Mouse (Mus musculus) liver, postnatal 0 days (tissue): Measurements from ENCODE around the gene Acss2. TPM values are rescaled to one million over a fixed set of nuclear protein-coding genes. Genes with fewer than 3 reads are reported as not detected.
A peak's percentile ranks its signal among the peaks of the same experiment; 100 is the strongest.
"Not testable (repeated sequence)": the region's sequence is repeated elsewhere in the genome, so short reads cannot be mapped to it uniquely, and the experiment has no call there.

ENCODE experiments used
- ATAC-seq: fragments of 200-750 bp; cut with Nextera tagmentation; 2 replicates; pipeline ENCODE4 v1.8.0; 2017; ENCODE audit warnings: mild to moderate bottlenecking, moderate library complexity
- DNase-seq: peaks from one replicate; pipeline ENCODE4 v3.0.0-alpha.2; 2016
- H3K27ac ChIP-seq: fragments of 300-500 bp; sonication (generic); 2 replicates; pipeline ENCODE4 v1.5.1; 2014; ENCODE audit warnings: antibody characterized with exemption, moderate library complexity, mild to moderate bottlenecking, low read depth
- H3K27me3 ChIP-seq: fragments of 300-500 bp; sonication (generic); 2 replicates; pipeline ENCODE4 v1.6.1; 2014; ENCODE audit warnings: low read length, control low read depth, mixed read lengths; ENCODE audit not compliant: insufficient read depth
- H3K36me3 ChIP-seq: fragments of 300-500 bp; sonication (generic); replicated peaks from 2 replicates; pipeline ENCODE4 v1.6.1; 2014; ENCODE audit warnings: mild to moderate bottlenecking, control low read depth, low read length, moderate library complexity, mixed read lengths; ENCODE audit not compliant: insufficient read depth
- H3K4me1 ChIP-seq: fragments of 300-500 bp; sonication (generic); 2 replicates; pipeline ENCODE4 v1.6.1; 2014; ENCODE audit warnings: antibody characterized with exemption, mild to moderate bottlenecking, control low read depth; ENCODE audit not compliant: insufficient read depth
- H3K4me2 ChIP-seq: fragments of 300-500 bp; sonication (generic); 2 replicates; pipeline ENCODE4 v1.6.1; 2014; ENCODE audit warnings: low read depth, mild to moderate bottlenecking, low read length, moderate library complexity, mixed read lengths
- H3K4me3 ChIP-seq: fragments of 300-500 bp; sonication (generic); 2 replicates; pipeline ENCODE4 v1.5.1; 2014; ENCODE audit warnings: low read depth, low read length
- H3K9ac ChIP-seq: fragments of 300-500 bp; sonication (generic); replicated peaks from 2 replicates; pipeline ENCODE4 v1.6.1; 2014; ENCODE audit warnings: mild to moderate bottlenecking, moderate library complexity
- H3K9me3 ChIP-seq: fragments of 300-500 bp; sonication (generic); 2 replicates; pipeline ENCODE4 v1.6.1; 2016; ENCODE audit warnings: mild to moderate bottlenecking, control low read depth, low read length, mixed read lengths
- CTCF ChIP-seq: sonication (generic); IDR thresholded peaks from 2 replicates; pipeline ENCODE4 v1.5.1; 2016; ENCODE audit warnings: antibody characterized with exemption, low read depth
- EP300 ChIP-seq: IDR thresholded peaks from 2 replicates; pipeline ENCODE4 v1.6.1; 2016; ENCODE audit warnings: antibody characterized with exemption, low read depth, mild to moderate bottlenecking
- WGBS: fragments of 180-500 bp; shearing (Covaris S2); extraction: QIAGEN DNeasy Blood & Tissue Kit; methylation state at CpG from one replicate; pipeline ENCODE4 v1.1.7; 2014; ENCODE audit not compliant: insufficient replicate concordance; 5-methylcytosine and 5-hydroxymethylcytosine counted together
- polyA plus RNA-seq: library from polyadenylated mRNA; unstranded; fragments of >200 nt; fragmentation: Nextera tagmentation; extraction: Ambion mirVana; gene quantifications from 2 replicates; pipeline ENCODE4 v1.2.1, GENCODE M21; 2015

The Acss2 gene
- polyA plus RNA-seq, 1 experiment from 2014 or later, result 7.5 TPM

DNA sequence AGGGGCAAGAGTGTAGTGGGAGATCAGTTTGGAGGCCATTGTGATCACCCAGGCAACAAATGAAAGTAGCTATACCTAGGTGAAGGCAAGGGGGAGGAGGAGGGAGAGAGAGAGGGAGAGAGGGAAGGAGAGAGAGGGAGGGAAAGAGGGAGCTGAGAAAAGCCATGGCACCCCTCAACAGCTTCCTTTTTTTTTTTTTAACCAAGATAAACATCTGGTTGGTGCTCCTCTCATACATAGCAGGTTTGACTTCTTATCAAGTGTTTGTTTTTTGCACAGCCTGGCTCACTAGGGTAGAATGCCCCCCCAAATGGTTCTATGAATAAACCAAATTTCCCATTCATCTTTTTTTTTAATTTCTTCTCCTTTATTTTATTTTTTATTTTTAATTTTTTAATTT lies 18.5 kb downstream of the Acss2 start:
- no peak for TF ChIP-seq CTCF
- TF ChIP-seq EP300, result no peak
- H3K4me3 ChIP-seq, result no peak overlapping the region
- H3K9me3 ChIP-seq, result no peaks in the 10 kb centered on the region
- no peak overlapping the region for H3K27ac ChIP-seq
- H3K36me3 ChIP-seq, result no peaks in the 10 kb centered on the region
- peaks cover 9% of the 10 kb centered on the region; the same call in 1 of the 2 replicates for H3K4me1 ChIP-seq
- no peak overlapping the region for H3K9ac ChIP-seq
- ATAC-seq (no peak), DNase-seq (no peak)
- H3K4me2 ChIP-seq, result no peak overlapping the region
- H3K27me3 ChIP-seq, result no peaks in the 10 kb centered on the region

DNA sequence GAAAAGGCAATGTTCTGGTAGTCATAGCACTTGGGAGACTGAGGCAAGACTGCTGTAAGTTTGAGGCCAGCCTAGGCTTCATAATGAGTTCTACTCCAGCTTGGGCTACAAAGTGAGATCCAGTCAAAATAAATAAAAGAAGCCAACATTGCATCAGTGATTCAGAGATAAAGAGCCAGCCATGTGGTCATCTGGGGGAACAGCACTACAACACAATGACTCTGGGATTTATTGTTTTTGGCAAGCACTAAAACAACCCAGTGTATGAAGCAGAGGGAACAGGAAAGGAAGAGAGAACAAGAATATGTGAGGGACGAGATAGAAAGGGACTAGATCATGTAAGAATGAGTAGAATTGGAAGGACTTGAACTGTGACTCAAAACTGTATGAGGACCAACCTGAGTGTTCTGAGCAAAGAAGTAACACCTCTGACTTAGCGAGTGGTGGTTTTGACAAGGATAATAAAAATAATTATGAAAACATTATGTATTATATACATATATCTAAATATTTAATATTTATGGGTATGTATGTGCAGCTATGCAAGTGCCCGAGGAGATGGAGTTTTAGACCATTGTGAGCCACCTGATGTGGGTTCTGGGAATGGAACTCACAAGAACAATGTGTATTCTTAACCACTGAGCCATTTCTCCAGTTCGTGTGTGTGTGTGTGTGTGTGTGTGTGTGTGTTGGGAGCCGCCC lies 20.2 kb downstream of the Acss2 start:
- Histone ChIP-seq H3K9me3 (no peaks in the 10 kb centered on the region), H3K27ac (peak overlapping the region; percentile 40; the same call in 1 of the 2 replicates), H3K4me1 (peaks cover 9% of the 10 kb centered on the region; the same call in 1 of the 2 replicates), H3K4me3 (no peak overlapping the region), H3K27me3 (no peaks in the 10 kb centered on the region), H3K36me3 (no peaks in the 10 kb centered on the region), H3K4me2 (0 out of 2 replicates have a peak overlapping the region, but pooled peaks have one; percentile 18), H3K9ac (no peak overlapping the region)
- DNase-seq, result no peak
- peak; percentile 62 for ATAC-seq
- no peak for TF ChIP-seq CTCF
- no peak for TF ChIP-seq EP300
- 66% methylated on average over 5 of the region's 5 CpGs for WGBS

DNA sequence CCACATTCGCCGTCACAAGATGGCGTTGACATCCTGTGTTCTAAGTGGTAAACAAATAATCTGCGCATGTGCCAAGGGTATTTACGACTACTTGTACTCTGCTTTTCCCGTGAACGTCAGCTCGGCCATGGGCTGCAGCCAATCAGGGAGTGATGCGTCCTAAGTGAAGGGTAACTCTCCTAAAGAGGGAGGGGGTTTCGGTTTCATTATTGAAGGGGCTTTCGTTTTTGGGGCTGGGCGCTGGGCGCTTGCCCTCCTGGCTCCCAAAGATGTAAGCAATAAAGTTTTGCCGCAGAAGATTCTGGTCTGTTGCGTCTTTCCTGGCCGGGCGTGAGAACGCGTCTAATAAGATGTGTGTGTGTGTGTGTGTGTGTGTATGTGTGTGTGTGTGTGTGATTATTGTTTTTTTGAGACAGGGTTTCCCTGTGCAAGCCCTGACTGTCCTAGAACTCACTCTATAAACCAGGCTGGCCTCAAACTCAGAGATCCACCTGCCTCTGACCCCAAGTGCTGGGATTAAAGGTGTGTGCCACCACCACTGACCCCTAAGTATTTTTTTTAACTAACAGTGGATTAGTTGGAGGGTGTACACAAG lies 20.8 kb downstream of the Acss2 start:
- H3K27me3 ChIP-seq, H3K4me1 ChIP-seq, H3K9ac ChIP-seq, H3K36me3 ChIP-seq, H3K4me2 ChIP-seq, H3K9me3 ChIP-seq, DNase-seq: not testable (repeated sequence)
- WGBS, result 76% methylated on average over 14 of the region's 19 CpGs
- H3K27ac ChIP-seq, result peak overlapping the region; percentile 44
- peak overlapping the region; percentile 25; the same call in 1 of the 2 replicates for H3K4me3 ChIP-seq
- peak; percentile 78 for ATAC-seq

DNA sequence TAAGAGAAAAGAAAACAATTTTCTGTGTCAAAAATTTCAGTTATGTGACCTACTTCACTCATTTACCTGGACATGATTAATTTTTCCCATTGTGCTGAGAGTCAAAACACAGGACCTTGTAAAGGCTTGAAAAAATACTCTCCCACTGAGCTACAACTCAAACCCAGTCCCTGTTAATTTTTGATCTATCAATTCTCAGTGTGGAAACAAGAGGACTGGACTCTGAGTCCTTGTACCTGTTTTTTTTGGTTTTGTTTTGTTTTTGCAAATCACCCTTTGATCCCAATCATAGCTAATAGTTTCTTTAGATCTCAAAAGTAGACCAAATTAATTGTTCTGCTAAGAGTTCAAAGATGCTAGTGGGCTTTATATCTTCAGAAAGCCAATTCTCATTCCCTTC lies 21.9 kb downstream of the Acss2 start:
- no peaks in the 10 kb centered on the region for H3K9me3 ChIP-seq
- H3K4me3 ChIP-seq, result no peak overlapping the region
- H3K36me3 ChIP-seq, result no peaks in the 10 kb centered on the region
- no peaks in the 10 kb centered on the region for H3K27me3 ChIP-seq
- no peak overlapping the region for H3K27ac ChIP-seq
- H3K4me1 ChIP-seq, result peaks cover 9% of the 10 kb centered on the region; the same call in 1 of the 2 replicates
- H3K9ac ChIP-seq, result no peak overlapping the region
- H3K4me2 ChIP-seq, result no peak overlapping the region
- no peak for TF ChIP-seq EP300
- TF ChIP-seq CTCF, result no peak
- ATAC-seq, result no peak
- no peak for DNase-seq

DNA sequence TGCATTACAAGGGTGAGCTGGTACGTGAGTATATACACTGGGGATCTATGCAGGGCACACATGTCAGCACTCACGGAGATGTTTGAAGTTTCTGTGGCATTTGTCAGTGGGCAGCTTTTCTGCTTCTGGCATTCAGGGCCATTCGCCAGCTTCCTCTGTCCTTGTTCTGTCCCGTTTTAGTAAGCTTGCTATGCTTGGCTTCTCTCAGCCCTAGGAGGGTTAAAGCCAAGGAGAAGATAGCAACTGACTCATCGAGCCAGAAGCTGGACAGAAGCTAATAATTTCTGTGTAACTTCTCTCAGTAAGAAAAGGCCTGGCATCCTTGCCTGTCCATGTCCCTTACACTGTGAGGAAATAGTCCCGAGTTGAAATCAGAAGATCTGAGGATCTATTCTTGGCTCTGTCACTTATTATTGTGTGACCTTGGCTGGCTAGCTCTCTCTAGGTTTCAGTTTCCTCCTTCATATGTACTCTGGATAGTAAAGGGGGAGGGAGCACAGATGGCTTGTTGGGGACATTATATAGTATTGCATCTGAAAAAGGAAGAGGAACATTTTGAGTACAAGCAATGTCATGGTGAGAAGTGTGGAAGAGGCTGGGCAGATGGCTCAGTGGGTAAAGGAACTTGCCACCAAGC lies 23.2 kb downstream of the Acss2 start:
- WGBS, result 53% methylated on average over 6 of the region's 6 CpGs
- Histone ChIP-seq H3K9me3 (no peaks in the 10 kb centered on the region), H3K36me3 (no peaks in the 10 kb centered on the region), H3K4me1 (peaks cover 9% of the 10 kb centered on the region; the same call in 1 of the 2 replicates), H3K4me2 (no peak overlapping the region), H3K9ac (no peak overlapping the region), H3K27ac (0 out of 2 replicates have a peak overlapping the region, but pooled peaks have one; percentile 16), H3K4me3 (no peak overlapping the region), H3K27me3 (no peaks in the 10 kb centered on the region)
- ATAC-seq (no peak), DNase-seq (no peak)
- no peak for TF ChIP-seq CTCF
- TF ChIP-seq EP300, result no peak

DNA sequence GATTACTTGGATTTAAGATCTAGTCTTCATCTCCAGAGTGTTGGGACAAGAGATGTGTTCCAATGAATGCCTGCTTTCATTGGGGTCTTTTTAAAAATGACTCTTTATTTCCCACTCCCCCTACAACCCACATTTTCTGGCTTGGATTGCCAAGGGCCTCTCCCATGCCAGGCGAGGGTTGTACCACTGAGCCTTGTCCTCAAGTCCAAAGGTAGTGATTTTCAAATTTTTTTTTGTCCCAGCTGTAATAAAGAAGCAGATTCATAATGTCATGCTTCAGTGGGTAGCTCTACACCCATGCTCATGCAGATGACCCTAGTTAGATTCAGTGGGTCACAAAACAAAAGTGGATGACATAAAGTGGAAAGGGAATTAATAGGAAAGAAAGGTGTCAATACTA lies 29.2 kb downstream of the Acss2 start:
- H3K4me1 ChIP-seq, result no peaks in the 10 kb centered on the region
- no peak overlapping the region for H3K4me3 ChIP-seq
- H3K27me3 ChIP-seq, result no peaks in the 10 kb centered on the region
- no peak for TF ChIP-seq EP300
- TF ChIP-seq CTCF, result no peak
- no peak overlapping the region for H3K4me2 ChIP-seq
- DNase-seq, result no peak
- H3K36me3 ChIP-seq, result peaks cover 9% of the 10 kb centered on the region; the same call in 1 of the 2 replicates
- no peak overlapping the region for H3K27ac ChIP-seq
- no peak for ATAC-seq
- no peak overlapping the region for H3K9ac ChIP-seq
- WGBS, result 79% methylated on average over 1 of the region's 1 CpGs
- no peaks in the 10 kb centered on the region for H3K9me3 ChIP-seq
